Mouse (Mus musculus) kidney, adult 2 months (tissue): Measurements from ENCODE around the gene Klk9.

ENCODE experiments used
- CTCF ChIP-seq: fragments of 200-500 bp; conservative IDR thresholded peaks from 2 replicates; pipeline ENCODE4 v1.5.1; 2011; ENCODE audit warnings: low read depth, mild to moderate bottlenecking, control low read depth, low read length, moderate library complexity, mixed read lengths; ENCODE audit not compliant: insufficient read depth, insufficient read length
- POLR2A ChIP-seq: fragments of 200-500 bp; IDR thresholded peaks from one replicate; pipeline ENCODE4 v1.6.1; 2011; ENCODE audit warnings: low read depth, low read length, control low read depth

DNA sequence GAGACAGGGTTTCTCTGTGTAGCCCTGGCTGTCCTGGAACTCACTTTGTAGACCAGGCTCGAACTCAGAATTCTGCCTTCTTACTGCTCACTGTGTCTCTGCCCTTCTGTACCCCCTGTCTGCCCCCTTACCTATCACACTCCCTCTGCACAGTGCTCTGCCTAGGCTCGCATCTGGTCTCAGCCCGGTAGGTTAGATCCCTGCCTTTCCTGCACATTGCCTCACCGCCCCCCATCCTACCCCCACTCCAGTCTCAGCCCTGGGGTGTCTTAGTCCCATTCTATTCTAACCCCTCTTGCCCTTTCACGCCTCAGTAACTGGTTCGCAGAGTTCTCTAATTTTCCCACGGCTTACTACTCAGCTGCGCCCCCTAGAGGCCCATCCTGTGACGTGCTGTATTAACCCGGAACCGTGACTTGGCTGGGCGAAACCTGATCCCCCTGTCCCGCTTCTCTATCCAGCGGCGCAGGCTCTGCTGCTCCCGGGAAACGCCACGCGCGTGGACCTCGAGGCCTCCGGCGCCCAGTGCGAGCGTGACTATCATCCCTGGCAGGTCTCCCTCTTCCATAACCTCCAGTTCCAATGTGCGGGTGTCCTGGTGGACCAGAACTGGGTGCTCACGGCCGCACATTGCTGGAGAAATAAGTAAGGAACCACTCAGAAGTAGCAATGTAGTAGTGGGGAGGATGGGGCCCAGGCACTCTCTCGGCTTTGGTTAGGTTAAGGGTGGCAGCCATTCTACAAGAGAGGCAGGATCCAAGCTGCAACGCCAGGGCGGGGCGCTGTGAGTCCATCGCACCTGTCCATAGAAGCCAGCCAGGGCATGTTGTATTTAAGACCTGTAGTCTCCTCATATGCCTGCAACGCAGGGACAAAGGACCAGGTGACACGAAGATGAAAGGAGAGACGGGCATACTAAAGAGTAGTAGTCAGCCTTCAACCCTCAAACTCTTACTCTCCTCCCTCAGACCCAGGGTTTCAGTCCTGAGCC, 9.1 kb upstream of the Klk9 start:
- TF ChIP-seq CTCF (peak; percentile 77), POLR2A (no peak)
